Mouse (Mus musculus) CH12F3 (cell line): ENCODE results near the gene Ipmk.

ENCODE experiments used
- in situ Hi-C: fragments of 300-500 bp; cut with MboI; formaldehyde crosslinking; loops from 2 replicates; pipeline ENCODE4 v1.14.3; 2020; ENCODE audit warnings: low sequenced_read_pairs

The Ipmk gene

GRCm38 (mm10) chr10:71338156-71338905 is 9.2 kb upstream of the Ipmk start:
- in situ Hi-C loops, result loop anchor here (10.0 kb wide), 1 partner anchor 56 kb away; no protein-coding TSS in a partner anchor

GRCm38 (mm10) chr10:71339463-71339862 is 8.1 kb upstream of the Ipmk start:
- in situ Hi-C loops, result loop anchor here (10.0 kb wide), 1 partner anchor 55 kb away; no protein-coding TSS in a partner anchor

GRCm38 (mm10) chr10:71340195-71340594 is 7.4 kb upstream of the Ipmk start:
- in situ Hi-C loops, result no loop called here

GRCm38 (mm10) chr10:71341290-71341689 is 6.3 kb upstream of the Ipmk start:
- in situ Hi-C loops, result no loop called here

GRCm38 (mm10) chr10:71342030-71342805 is 5.3 kb upstream of the Ipmk start:
- in situ Hi-C loops, result no loop called here

GRCm38 (mm10) chr10:71343130-71343529 is 4.4 kb upstream of the Ipmk start:
- in situ Hi-C loops, result no loop called here

- in situ Hi-C loops, result no loop called here
Observed at GRCm38 (mm10) chr10:71343567-71344265, 3.8 kb upstream of the Ipmk start.

GRCm38 (mm10) chr10:71344579-71345143 is 2.9 kb upstream of the Ipmk start, which contains the start of gene Cisd1:
TSS of gene Cisd1 (minus strand) at chr10:71344954.
- in situ Hi-C loops, result no loop called here

GRCm38 (mm10) chr10:71346106-71346505 is 1.5 kb upstream of the Ipmk start:
- in situ Hi-C loops, result no loop called here

- in situ Hi-C loops, result no loop called here
Observed at GRCm38 (mm10) chr10:71346722-71347508, 648 bp upstream of the Ipmk start.

- in situ Hi-C loops, result no loop called here
Observed at GRCm38 (mm10) chr10:71347964-71348636, 537 bp downstream of the Ipmk start.

- in situ Hi-C loops, result no loop called here
Observed at GRCm38 (mm10) chr10:71348637-71349280, 1.2 kb downstream of the Ipmk start.

- in situ Hi-C loops, result no loop called here
Observed at GRCm38 (mm10) chr10:71349290-71349689, 1.7 kb downstream of the Ipmk start.

- in situ Hi-C loops, result no loop called here
Observed at GRCm38 (mm10) chr10:71351301-71351700, 3.7 kb downstream of the Ipmk start.

- in situ Hi-C loops, result no loop called here
Observed at GRCm38 (mm10) chr10:71353850-71354249, 6.3 kb downstream of the Ipmk start.

- in situ Hi-C loops, result no loop called here
Observed at GRCm38 (mm10) chr10:71354947-71355346, 7.4 kb downstream of the Ipmk start.

GRCm38 (mm10) chr10:71361044-71361443 is 13.5 kb downstream of the Ipmk start:
- in situ Hi-C loops, result no loop called here

- in situ Hi-C loops, result no loop called here
Observed at GRCm38 (mm10) chr10:71361836-71362562, 14.4 kb downstream of the Ipmk start.

- in situ Hi-C loops, result no loop called here
Observed at GRCm38 (mm10) chr10:71363440-71363839, 15.9 kb downstream of the Ipmk start.
